Mouse (Mus musculus) right cerebral cortex, postnatal 36 days (tissue): ENCODE data around the gene Esp24.
"Not testable (repeated sequence)": the region's sequence is repeated elsewhere in the genome, so short reads cannot be mapped to it uniquely, and the experiment has no call there.

Experiments used
- DNase-seq, 2 experiments: peaks; one replicate each; pipeline ENCODE4 v3.0.0; 2022; ENCODE audit warnings: low spot score in 2 of 2, mixed read lengths in 1 of 2

Esp24 gene

DNA sequence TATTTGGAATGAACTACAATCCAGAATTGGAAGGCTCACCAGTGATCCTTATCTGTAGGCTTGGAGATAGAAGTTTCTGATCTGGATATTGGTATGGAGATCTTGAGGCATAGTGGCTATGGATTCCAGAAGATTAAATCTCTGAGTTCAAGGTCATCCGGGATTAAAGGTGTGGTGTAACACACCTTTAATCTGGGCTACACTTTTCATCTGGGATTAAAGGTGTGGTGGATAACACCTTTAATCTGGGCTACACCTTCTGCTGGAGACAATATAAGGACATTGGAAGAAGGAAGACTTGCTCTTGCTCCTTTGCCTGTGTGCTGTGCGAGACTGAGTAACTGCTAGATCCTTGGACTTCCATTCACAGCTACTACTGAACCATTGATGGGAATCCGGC lies at the start of gene Esp24:
Gene Esp24 (plus strand): TSS at position 301 of the 400 bp plus-strand sequence.
- not testable (repeated sequence) for DNase-seq

DNA sequence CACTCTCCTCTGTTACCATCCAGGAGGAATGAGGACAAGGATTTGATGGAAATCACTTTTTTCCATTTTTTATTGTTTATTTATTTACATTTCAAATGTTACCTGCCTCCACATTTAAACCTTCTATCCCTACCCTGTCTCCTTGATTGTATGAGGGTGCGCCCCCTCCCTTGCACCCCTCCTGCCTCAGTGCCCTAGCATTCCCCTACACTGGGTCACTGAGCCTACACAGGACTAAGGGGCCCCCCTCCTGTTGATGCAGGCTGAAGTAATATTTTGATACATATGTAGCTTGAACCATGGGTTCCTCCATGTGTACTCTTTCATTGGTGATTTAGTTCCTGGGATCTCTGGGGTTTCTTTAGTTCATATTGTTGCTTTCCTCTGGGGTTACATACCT lies 26.6 kb upstream of the Esp24 start:
- DNase-seq: no peak

DNA sequence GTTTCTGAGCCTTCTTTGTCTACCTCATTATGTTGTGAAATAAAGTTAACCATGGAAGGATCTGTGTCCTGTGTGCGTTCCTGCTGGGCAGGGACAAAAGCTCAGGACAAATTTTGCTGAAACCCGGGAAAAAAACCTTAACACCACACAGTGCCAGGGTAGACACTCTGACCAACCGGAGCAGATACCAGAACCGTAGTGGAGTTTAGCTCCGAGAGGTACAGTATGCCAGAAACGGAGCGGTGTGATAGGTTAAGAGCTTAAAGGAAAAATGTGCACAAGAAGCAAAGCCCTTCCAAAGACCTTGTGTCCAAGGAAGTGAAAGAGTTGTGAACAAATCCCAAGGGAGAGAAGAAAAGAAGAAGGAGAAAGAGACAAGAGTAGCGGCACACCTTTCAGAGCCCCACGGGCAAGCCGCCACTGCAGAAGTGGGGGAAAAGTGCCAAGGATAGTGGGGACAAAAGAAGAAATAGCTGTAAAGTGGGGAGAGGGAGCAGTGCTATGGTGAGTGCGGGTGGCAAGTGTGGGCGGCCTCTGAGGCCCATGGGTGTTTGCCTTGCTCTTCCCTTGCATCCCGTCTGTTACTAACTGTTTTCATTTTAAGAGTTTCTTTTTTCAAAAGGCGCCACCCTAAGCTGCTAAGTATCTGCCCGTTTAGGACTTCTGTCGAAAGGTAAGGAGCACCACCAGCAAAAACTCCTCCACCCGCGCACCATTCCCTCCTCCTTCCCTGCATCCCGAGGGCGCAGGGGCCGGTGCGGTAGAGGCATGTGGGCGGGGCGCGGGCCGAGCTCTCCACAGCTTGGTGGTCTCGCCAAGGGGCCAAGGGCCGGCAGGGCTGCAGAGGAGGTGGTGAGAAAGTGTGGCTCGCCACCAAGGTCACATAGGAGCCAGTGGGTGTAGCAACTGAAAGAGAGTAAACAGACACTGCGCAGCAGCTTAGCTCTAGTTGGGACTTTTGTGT lies 25.5 kb upstream of the Esp24 start:
- no peak for DNase-seq

DNA sequence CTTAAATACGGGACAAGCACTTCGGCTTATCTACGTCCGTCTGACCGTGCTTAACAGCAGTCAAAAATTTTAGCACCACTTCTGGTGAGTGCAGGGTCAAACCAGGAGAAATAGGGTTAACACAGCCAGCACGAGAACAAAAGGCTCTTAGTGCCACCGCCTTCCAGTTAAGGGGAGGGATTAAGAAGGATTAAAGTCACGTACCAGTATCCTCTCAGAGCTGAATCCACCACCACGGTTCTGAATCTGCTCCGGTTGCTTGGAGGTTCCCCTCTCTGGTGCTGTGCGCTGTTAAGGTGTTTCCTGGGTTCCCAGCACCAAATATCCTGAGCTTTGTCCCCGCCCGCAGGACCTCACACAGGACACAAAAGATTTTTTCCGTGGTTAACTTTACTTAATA lies 19.3 kb upstream of the Esp24 start:
- DNase-seq: no peak

DNA sequence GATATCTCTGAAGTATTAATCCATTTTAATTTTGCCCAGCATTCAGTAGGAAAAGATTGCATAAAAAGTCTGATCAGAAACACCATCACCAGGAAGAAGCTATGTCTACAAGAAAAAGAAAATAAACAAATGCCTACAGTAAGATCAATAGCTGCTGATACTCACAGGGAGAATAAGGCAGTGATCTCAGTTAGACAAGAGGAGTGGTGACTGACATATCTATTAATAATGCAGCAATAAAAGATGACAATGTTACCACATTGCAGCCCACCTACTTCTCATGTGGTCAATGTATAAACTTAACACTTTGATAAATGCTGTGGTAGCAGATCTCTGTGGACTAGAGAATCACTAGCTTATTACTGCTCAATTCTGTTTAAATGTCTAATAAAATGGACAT lies 6.7 kb downstream of the Esp24 start, which contains the start of gene Gm21903:
Gene Gm21903 (minus strand): TSS at position 101 of the 400 bp plus-strand sequence.
- no peak for DNase-seq

DNA sequence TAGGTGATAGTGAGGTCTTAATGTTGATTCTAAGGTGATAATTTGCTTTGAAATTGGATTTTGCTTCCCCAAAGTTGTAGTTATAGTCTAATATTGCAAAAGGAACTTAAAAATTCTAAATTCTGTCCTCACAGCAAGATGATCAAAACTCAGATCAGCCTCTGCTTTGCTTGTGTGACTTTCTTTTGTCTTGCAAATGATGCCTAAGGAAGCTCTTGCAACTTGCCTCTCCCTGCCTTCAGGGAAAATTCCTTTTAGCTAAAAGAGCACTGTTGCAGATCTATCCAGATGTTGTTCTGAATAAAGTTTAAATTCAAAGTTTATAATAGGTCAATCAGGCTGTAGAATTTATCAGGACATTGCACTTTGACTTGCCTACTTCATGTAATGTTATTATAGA lies 27.1 kb downstream of the Esp24 start:
- DNase-seq: no peak

DNA sequence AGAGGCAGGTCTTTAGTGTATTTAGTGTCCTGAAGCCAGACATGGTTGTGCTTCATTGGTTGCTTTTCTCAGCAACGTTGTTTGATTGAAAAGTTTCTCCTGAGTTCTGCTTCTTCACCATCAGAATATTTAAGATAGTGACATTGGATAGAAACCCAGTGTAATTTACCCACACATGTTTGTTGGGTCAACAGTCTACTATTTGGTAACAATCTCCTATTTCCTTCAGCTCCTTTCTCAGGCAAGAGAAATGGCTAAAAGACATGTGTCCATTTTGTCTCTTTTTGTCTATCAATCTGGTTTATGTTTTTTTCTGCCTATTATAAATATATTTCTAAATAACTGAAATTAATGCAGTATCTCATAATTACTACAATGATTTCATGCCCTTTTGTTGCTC lies 40.4 kb downstream of the Esp24 start, which contains the start of gene Esp23:
Gene Esp23 (minus strand): TSS at position 101 of the 400 bp plus-strand sequence.
- no peak for DNase-seq
